Mouse (Mus musculus): ENCODE measurements around the gene Klk14. TPM values are rescaled to one million over a fixed set of nuclear protein-coding genes. Genes with fewer than 3 reads are reported as not detected.

The Klk14 gene
- polyA plus RNA-seq, 1 experiment from 2014 or later = 4.5 TPM

- Histone ChIP-seq H3K4me1 (replicated peaks; ENCODE audit: control insufficient read depth, insufficient read depth) (0 out of 2 replicates have a peak, but pooled peaks cover 6% of the 10 kb centered on the region), H3K4me2 (replicated peaks; ENCODE audit: low read depth) (peak within 1 kb of the TSS; percentile 76), H3K9me3 (ENCODE audit: control insufficient read depth, low read length) (no peaks in the 10 kb centered on the region), H3K36me3 (ENCODE audit: control insufficient read depth, insufficient read depth, low read length) (peaks cover 16% of the 10 kb centered on the region), H3K27me3 (ENCODE audit: control insufficient read depth, insufficient read depth, low read length) (no peaks in the 10 kb centered on the region), H3K4me3 (ENCODE audit: low read depth, low read length) (peak within 1 kb of the TSS; percentile 64), H3K9ac (ENCODE audit: low read length) (peak within 1 kb of the TSS; percentile 73), H3K27ac (replicated peaks) (peak within 1 kb of the TSS; percentile 82)
- peak; percentile 17 for TF ChIP-seq EP300 (optimal IDR thresholded peaks at IDR 0.05)
- no peak for TF ChIP-seq CTCF (IDR thresholded peaks at IDR 0.05; ENCODE audit: low read depth)
- DNase-seq (ENCODE audit: low spot score) = peak; percentile 87
- ATAC-seq (ENCODE audit: low FRiP score, low TSS enrichment) = peak; percentile 98
- under 1% methylated on average over 26 of the region's 26 CpGs for WGBS
Measured at GRCm38 (mm10) chr7:43671809-43672580, 18.2 kb upstream of the Klk14 start, which contains the start of gene Ctu1. Gene Ctu1, plus strand, starts transcription at chr7:43672016.

GRCm38 (mm10) chr7:43672581-43673260 is 17.5 kb upstream of the Klk14 start:
- Histone ChIP-seq H3K4me1 (replicated peaks; ENCODE audit: control insufficient read depth, insufficient read depth) (0 out of 2 replicates have a peak, but pooled peaks cover 6% of the 10 kb centered on the region), H3K27ac (replicated peaks) (peak overlapping the region; percentile 82), H3K9ac (ENCODE audit: low read length) (peak overlapping the region; percentile 73), H3K27me3 (ENCODE audit: control insufficient read depth, insufficient read depth, low read length) (no peaks in the 10 kb centered on the region), H3K9me3 (ENCODE audit: control insufficient read depth, low read length) (no peaks in the 10 kb centered on the region), H3K4me3 (ENCODE audit: low read depth, low read length) (peak overlapping the region; percentile 64), H3K4me2 (replicated peaks; ENCODE audit: low read depth) (peak overlapping the region; percentile 76), H3K36me3 (ENCODE audit: control insufficient read depth, insufficient read depth, low read length) (peaks cover 21% of the 10 kb centered on the region)
- ATAC-seq (ENCODE audit: low FRiP score, low TSS enrichment) (no peak), DNase-seq (ENCODE audit: low spot score) (peak; percentile 62)
- 4% methylated on average over 10 of the region's 10 CpGs for WGBS
- TF ChIP-seq EP300 (optimal IDR thresholded peaks at IDR 0.05) = peak; percentile 68
- TF ChIP-seq CTCF (IDR thresholded peaks at IDR 0.05; ENCODE audit: low read depth) = no peak

GRCm38 (mm10) chr7:43675091-43675490 is 15.1 kb upstream of the Klk14 start:
- Histone ChIP-seq H3K4me3 (ENCODE audit: low read depth, low read length) (no peak overlapping the region), H3K9me3 (ENCODE audit: control insufficient read depth, low read length) (no peaks in the 10 kb centered on the region), H3K4me1 (replicated peaks; ENCODE audit: control insufficient read depth, insufficient read depth) (0 out of 2 replicates have a peak, but pooled peaks cover 6% of the 10 kb centered on the region), H3K36me3 (ENCODE audit: control insufficient read depth, insufficient read depth, low read length) (peaks cover 21% of the 10 kb centered on the region), H3K27me3 (ENCODE audit: control insufficient read depth, insufficient read depth, low read length) (no peaks in the 10 kb centered on the region), H3K9ac (ENCODE audit: low read length) (no peak overlapping the region), H3K27ac (replicated peaks) (no peak overlapping the region), H3K4me2 (replicated peaks; ENCODE audit: low read depth) (no peak overlapping the region)
- ATAC-seq (ENCODE audit: low FRiP score, low TSS enrichment) = no peak
- TF ChIP-seq EP300 (optimal IDR thresholded peaks at IDR 0.05) (no peak), CTCF (IDR thresholded peaks at IDR 0.05; ENCODE audit: low read depth) (no peak)
- no peak for DNase-seq (ENCODE audit: low spot score)
- WGBS = 92% methylated on average over 32 of the region's 32 CpGs

- TF ChIP-seq EP300 (optimal IDR thresholded peaks at IDR 0.05) (no peak), CTCF (IDR thresholded peaks at IDR 0.05; ENCODE audit: low read depth) (peak; percentile 74)
- ATAC-seq (ENCODE audit: low FRiP score, low TSS enrichment) (no peak), DNase-seq (ENCODE audit: low spot score) (peak; percentile 56)
- no peak overlapping the region for H3K4me3 ChIP-seq (ENCODE audit: low read depth, low read length)
- H3K4me2 ChIP-seq (replicated peaks; ENCODE audit: low read depth) = no peak overlapping the region
- peaks cover 21% of the 10 kb centered on the region for H3K36me3 ChIP-seq (ENCODE audit: control insufficient read depth, insufficient read depth, low read length)
- no peaks in the 10 kb centered on the region for H3K27me3 ChIP-seq (ENCODE audit: control insufficient read depth, insufficient read depth, low read length)
- no peaks in the 10 kb centered on the region for H3K9me3 ChIP-seq (ENCODE audit: control insufficient read depth, low read length)
- no peaks in the 10 kb centered on the region for H3K4me1 ChIP-seq (replicated peaks; ENCODE audit: control insufficient read depth, insufficient read depth)
- no peak overlapping the region for H3K27ac ChIP-seq (replicated peaks)
- no peak overlapping the region for H3K9ac ChIP-seq (ENCODE audit: low read length)
Measured at GRCm38 (mm10) chr7:43678517-43678916, 11.7 kb upstream of the Klk14 start.

GRCm38 (mm10) chr7:43680960-43681359 is 9.3 kb upstream of the Klk14 start:
- WGBS = 19% methylated on average over 5 of the region's 5 CpGs
- ATAC-seq (ENCODE audit: low FRiP score, low TSS enrichment) = peak; percentile 41; the same call in 1 of the 2 replicates
- H3K27ac ChIP-seq (replicated peaks) = no peak overlapping the region

More at GRCm38 (mm10) chr7:43680960-43681359, 9.3 kb upstream of the Klk14 start:
- Histone ChIP-seq H3K27me3 (ENCODE audit: control insufficient read depth, insufficient read depth, low read length) (no peaks in the 10 kb centered on the region), H3K4me1 (replicated peaks; ENCODE audit: control insufficient read depth, insufficient read depth) (no peaks in the 10 kb centered on the region), H3K9ac (ENCODE audit: low read length) (no peak overlapping the region), H3K4me2 (replicated peaks; ENCODE audit: low read depth) (no peak overlapping the region), H3K36me3 (ENCODE audit: control insufficient read depth, insufficient read depth, low read length) (peaks cover 13% of the 10 kb centered on the region), H3K4me3 (ENCODE audit: low read depth, low read length) (no peak overlapping the region), H3K9me3 (ENCODE audit: control insufficient read depth, low read length) (no peaks in the 10 kb centered on the region)
- TF ChIP-seq CTCF (IDR thresholded peaks at IDR 0.05; ENCODE audit: low read depth) (peak; percentile 93), EP300 (optimal IDR thresholded peaks at IDR 0.05) (no peak)
- peak; percentile 68 for DNase-seq (ENCODE audit: low spot score)
